Mouse (Mus musculus): Measurements from ENCODE around the gene Ptrh1.

Ptrh1 gene

DNA sequence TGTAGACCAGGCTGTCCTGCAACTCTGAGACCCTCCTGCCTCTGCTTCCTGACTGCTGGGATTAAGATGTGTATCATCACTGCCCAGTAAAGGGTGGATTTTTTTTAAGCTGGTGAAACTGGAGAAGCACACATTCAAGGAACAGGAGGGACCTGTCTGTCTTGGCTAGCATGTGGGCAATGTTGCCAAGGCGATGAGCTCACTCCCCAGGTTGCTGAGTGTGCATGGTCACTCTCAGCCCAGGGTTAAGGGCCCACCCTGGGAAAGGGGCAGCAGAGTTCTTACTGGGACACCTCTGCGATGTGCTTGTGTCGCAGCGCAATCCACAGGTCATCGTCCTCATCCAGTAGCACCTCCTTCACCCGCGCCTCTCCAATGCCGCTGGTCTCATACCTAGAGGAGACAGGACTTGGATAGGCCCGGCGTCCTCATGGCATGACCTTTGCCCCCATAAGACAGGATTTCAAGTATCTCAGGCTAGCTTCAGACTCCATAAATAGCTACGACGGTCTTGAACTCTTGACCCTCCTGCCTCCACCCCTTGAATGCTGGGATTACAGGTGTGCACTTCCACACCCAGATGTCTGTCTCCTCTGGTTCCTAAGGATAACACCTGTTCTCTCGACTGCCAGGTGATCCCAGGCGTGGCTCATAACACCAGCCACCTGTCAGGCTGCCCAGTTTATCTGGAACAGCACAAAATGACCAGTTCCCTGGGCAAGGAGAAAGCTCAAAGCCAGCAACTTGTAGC is 33.4 kb downstream of the Ptrh1 start:
- DNase-seq, result no peak

GRCm38 (mm10) chr2:32811959-32812358 is 36.4 kb downstream of the Ptrh1 start:
- no peak for DNase-seq

DNA sequence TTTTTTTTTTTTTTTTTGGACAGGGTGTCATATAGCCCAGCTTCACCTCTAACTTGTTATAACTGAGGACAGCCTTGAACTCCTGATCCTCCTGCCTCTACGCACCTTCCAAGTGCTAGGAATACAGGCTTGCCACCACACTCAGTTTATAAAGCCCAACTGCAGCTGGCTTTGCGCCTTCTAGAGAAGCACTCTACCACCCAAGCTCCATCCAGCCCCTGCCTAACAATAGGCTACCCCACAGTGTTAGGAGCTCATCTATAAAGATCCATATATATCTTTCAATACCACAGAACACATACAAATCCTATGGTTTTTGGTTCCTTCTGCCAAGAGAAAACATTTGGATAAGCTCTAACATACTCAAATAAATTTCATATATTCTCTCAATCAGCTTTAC is 40.9 kb downstream of the Ptrh1 start:
- DNase-seq, result no peak

DNA sequence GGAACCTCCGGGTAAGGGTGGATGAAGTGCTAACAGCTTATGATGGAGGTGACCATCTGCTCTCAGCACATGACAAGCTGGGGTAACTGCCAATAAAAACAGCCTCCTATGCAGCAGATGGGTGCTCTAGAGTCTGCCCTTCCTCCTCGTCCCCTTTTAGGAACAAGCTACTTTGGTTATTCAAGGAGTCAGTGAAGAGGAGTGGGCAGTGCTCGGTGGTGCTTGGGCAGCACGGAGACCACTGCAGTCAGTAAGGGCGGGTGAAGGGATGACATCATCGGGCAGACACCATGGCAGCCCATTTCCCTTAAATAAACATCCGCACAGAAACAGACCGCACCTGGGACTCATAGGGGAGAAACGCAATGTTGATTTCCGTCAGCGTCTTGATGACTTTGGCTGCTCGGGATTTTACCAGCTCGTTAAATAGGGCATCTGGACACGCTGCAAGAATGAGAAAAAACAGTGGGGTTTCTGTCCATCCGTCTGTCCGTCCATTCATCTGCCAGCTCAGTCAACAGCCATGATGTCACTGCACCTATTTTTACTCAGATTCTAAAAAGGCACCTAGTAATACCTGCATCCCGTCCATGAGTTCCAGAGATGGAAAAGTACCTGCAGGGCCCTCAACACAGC is 41.5 kb downstream of the Ptrh1 start:
- peak; percentile 80 for DNase-seq

DNA sequence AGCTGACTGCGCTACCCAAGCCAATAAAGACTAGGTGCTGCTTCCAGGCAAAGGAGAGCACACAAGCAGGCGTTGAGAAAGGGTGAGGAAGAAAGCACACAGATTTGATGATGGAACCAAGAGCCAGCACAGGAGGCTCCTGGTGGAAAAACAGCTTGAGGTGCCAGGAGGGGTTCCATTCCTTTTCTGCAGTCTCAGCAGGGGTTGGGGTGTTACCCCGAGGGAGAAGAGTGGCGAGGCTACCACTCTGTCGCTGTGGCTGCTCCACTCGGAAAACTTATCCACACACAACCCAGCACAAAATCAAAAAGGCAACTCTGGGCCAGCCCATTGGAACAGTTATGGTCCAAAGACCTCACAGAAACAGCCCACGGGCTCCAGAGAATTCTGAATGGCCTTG is 42.0 kb downstream of the Ptrh1 start:
- no peak for DNase-seq

- no peak for DNase-seq
These were observed 42.6 kb downstream of the Ptrh1 start for GRCm38 (mm10) chr2:32818208-32818607.

DNA sequence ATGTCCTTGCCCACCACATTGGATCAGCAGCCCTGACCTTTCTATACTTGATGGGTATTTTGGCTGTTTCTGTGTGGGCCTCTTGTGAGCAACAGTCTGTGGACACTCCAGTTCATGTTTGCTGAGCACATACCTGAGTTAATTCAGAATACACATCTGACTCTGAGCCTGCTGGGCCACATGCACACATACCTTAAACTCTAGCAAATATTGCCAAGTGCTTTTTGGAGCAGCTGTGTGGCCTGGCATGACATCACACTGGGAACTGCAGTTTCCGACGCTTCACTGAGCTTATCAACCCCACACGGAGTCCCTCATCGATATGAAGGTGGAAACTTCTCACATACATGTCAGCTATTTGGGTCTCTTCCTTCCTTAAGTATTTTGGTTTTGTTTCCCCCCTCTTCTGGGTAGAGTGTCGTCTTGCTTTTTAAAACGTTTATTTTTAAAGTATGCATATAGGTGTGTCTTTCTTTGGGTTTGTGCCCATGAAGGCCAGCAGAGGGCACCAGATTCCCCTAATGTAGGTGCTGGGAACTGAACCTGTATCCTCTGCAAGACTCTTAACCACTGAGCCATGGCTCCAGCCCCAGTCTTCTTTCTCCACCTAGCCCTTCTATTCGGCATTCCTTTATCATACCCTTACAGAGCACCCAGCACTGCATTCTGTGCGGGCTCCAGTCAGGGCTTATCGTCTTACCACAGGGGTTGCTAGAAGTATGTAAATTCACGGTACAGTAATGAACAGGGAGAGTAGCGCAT is 45.6 kb downstream of the Ptrh1 start:
- DNase-seq, result peak; percentile 51

DNA sequence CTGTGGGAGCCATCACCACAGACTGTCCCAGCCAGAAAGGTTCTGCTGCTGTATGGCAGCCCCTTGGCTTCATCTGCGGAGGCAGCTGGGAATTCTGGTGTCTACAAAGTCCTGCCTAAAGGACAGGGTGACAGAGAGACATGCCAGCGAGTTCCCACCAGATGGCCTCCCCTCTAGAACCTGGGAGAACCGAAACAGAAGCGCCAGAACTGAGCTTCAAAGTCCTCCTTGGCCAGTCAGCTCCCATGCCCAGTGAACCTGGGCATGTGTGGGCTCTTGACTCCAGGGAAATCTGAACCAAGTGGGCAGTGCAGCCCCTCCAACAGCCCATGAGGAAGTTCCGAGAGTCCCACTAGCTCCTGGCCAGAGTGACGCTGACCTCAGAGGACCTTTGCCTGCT is 47.1 kb downstream of the Ptrh1 start:
- no peak for DNase-seq

GRCm38 (mm10) chr2:32823153-32823552 is 47.6 kb downstream of the Ptrh1 start:
- peak; percentile 84 for DNase-seq

GRCm38 (mm10) chr2:32823579-32824154 is 48.1 kb downstream of the Ptrh1 start:
- DNase-seq, result no peak

GRCm38 (mm10) chr2:32824181-32824580 is 48.6 kb downstream of the Ptrh1 start:
- DNase-seq, result peak; percentile 91

GRCm38 (mm10) chr2:32824778-32825177 is 49.2 kb downstream of the Ptrh1 start:
- no peak for DNase-seq

- DNase-seq, result no peak
These were observed 50.2 kb downstream of the Ptrh1 start for GRCm38 (mm10) chr2:32825796-32826195.
